Mouse (Mus musculus) midbrain, embryonic 11.5 days (tissue): ENCODE measurements around the gene Trim56. TPM values are rescaled to one million over a fixed set of nuclear protein-coding genes. Genes with fewer than 3 reads are reported as not detected.

ENCODE experiments used
- ATAC-seq: fragments of 200-750 bp; cut with Nextera tagmentation; 2 replicates; pipeline ENCODE4 v1.8.0; 2017; ENCODE audit warnings: moderate TSS enrichment, moderate library complexity; ENCODE audit not compliant: low FRiP score
- DNase-seq: peaks from one replicate; pipeline ENCODE4 v3.0.0; 2015; ENCODE audit warnings: low spot score; ENCODE audit errors: missing footprints
- H3K27ac ChIP-seq: fragments of 300-500 bp; sonication (generic); 2 replicates; pipeline ENCODE4 v1.5.1; 2014; ENCODE audit warnings: low read depth, low read length
- H3K27me3 ChIP-seq: fragments of 300-500 bp; sonication (generic); 2 replicates; pipeline ENCODE4 v1.6.1; 2014; ENCODE audit warnings: mild to moderate bottlenecking, low read length, moderate library complexity, mixed read lengths; ENCODE audit not compliant: control insufficient read depth, insufficient read depth
- H3K36me3 ChIP-seq: fragments of 300-500 bp; sonication (generic); 2 replicates; pipeline ENCODE4 v1.6.1; 2014; ENCODE audit warnings: mild to moderate bottlenecking, low read length, moderate library complexity, mixed read lengths; ENCODE audit not compliant: control insufficient read depth, insufficient read depth
- H3K4me1 ChIP-seq: fragments of 300-500 bp; sonication (generic); 2 replicates; pipeline ENCODE4 v1.6.1; 2014; ENCODE audit warnings: low read length; ENCODE audit not compliant: control insufficient read depth, insufficient read depth
- H3K4me2 ChIP-seq: fragments of 300-500 bp; sonication (generic); 2 replicates; pipeline ENCODE4 v1.6.1; 2014; ENCODE audit warnings: mild to moderate bottlenecking, moderate library complexity
- H3K4me3 ChIP-seq: fragments of 300-500 bp; sonication (generic); 2 replicates; pipeline ENCODE4 v1.5.1; 2014; ENCODE audit warnings: low read depth, low read length
- H3K9ac ChIP-seq: fragments of 300-500 bp; sonication (generic); 2 replicates; pipeline ENCODE4 v1.6.1; 2014; ENCODE audit warnings: low read length
- H3K9me3 ChIP-seq: fragments of 300-500 bp; sonication (generic); 2 replicates; pipeline ENCODE4 v1.6.1; 2016; ENCODE audit warnings: low read length; ENCODE audit not compliant: control insufficient read depth
- WGBS: fragments of 180-500 bp; shearing (Covaris S2); extraction: QIAGEN DNeasy Blood & Tissue Kit; methylation state at CpG from one replicate; pipeline ENCODE4 v1.1.7; 2014; 5-methylcytosine and 5-hydroxymethylcytosine counted together
- polyA plus RNA-seq: library from polyadenylated mRNA; unstranded; fragments of >200 nt; fragmentation: Nextera tagmentation; extraction: Ambion mirVana; gene quantifications from 2 replicates; pipeline ENCODE4 v1.2.1, GENCODE M21; 2014

Trim56 gene
- polyA plus RNA-seq, 1 experiment from 2014 or later, result 4.5 TPM

DNA sequence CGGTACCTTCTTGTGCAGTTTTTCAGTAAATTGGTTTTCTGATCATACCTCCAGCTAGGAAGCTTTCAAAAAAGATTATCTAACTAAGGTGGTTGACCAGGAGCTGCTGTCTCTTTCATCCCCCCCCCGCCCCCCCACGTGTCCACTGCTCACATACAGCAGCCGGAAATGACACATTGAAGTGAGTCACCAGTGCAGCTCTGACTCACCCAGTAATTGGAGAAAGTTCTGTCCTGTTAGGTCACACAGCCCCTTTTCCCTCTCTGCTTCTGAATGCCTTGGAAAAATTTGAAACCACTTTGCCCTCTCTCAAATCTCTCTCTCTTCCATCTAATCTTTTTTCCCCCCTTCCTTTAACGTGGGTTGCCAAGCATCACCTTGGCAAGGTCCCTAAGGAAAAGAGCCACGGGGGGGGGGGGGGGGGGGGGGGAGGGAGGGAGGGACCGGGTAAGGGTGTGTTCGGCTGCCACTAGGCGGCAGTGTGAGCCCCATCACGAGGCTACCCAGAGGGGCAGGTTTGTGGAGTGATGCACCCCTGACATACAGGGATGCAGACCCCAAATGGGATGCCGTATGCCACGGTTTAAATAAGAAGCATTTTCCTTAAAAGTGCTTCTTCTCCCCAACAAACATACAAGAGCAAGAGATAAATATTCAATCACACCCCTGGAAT, 54.1 kb downstream of the Trim56 start:
- ATAC-seq, result no peak
- no peaks in the 10 kb centered on the region for H3K36me3 ChIP-seq
- DNase-seq, result no peak
- H3K4me2 ChIP-seq, result no peak overlapping the region
- WGBS, result 30% methylated on average over 11 of the region's 12 CpGs
- H3K9me3 ChIP-seq, result no peaks in the 10 kb centered on the region
- H3K4me3 ChIP-seq, result no peak overlapping the region
- H3K27ac ChIP-seq, result no peak overlapping the region
- H3K4me1 ChIP-seq, result no peaks in the 10 kb centered on the region
- H3K9ac ChIP-seq, result no peak overlapping the region
- no peaks in the 10 kb centered on the region for H3K27me3 ChIP-seq

Other genes with a start within 250 kb of the Trim56 start
- gene Col26a1, start 233.0 kb downstream of the Trim56 start, polyA plus RNA-seq, result 18.8 and 21.9 TPM in 2 replicates
- gene Ift22, start 208.1 kb downstream of the Trim56 start, polyA plus RNA-seq, result 111 and 114 TPM in 2 replicates
- 320 and 332 TPM in 2 replicates for gene Fis1, start 162.9 kb downstream of the Trim56 start, polyA plus RNA-seq
- gene Cldn15, start 149.6 kb downstream of the Trim56 start, polyA plus RNA-seq, result 0.22 and 0.26 TPM in 2 replicates
- 21.4 and 23.1 TPM in 2 replicates for gene Plod3, start 129.2 kb downstream of the Trim56 start, polyA plus RNA-seq
- gene Znhit1, start 128.2 kb downstream of the Trim56 start, polyA plus RNA-seq, result 91.1 and 92.1 TPM in 2 replicates
- gene Vgf, start 89.8 kb downstream of the Trim56 start, polyA plus RNA-seq, result 0.40 and 0.59 TPM in 2 replicates
- gene Ap1s1, start 70.1 kb downstream of the Trim56 start, polyA plus RNA-seq, result 176 and 192 TPM in 2 replicates
- not detected in 2 replicates for gene Serpine1, start 43.9 kb downstream of the Trim56 start, polyA plus RNA-seq
- not detected in 2 replicates for gene Muc3, start 33.1 kb upstream of the Trim56 start, polyA plus RNA-seq
- not detected in 2 replicates for gene Muc3a, start 96.2 kb upstream of the Trim56 start, polyA plus RNA-seq
- gene Ache, start 171.3 kb upstream of the Trim56 start, polyA plus RNA-seq, result 3.6 and 4.0 TPM in 2 replicates
- 7.5 and 7.9 TPM in 2 replicates for gene Ufsp1, start 178.4 kb upstream of the Trim56 start, polyA plus RNA-seq
- 151 and 154 TPM in 2 replicates for gene Srrt, start 191.5 kb upstream of the Trim56 start, polyA plus RNA-seq
- 28.0 and 34.1 TPM in 2 replicates for gene Trip6, start 198.2 kb upstream of the Trim56 start, polyA plus RNA-seq
- gene Slc12a9, start 217.4 kb upstream of the Trim56 start, polyA plus RNA-seq, result 5.8 TPM in 2 replicates
- gene Ephb4, start 233.9 kb upstream of the Trim56 start, polyA plus RNA-seq, result 19.0 and 20.8 TPM in 2 replicates